Mouse (Mus musculus) frontal cortex, postnatal 14 days (tissue): ENCODE measurements around the gene Ranbp10.

ENCODE experiments used
- DNase-seq, 2 experiments: peaks; one replicate each; pipeline ENCODE4 v3.0.0; 2022; ENCODE audit warnings: low spot score in 2 of 2

The Ranbp10 gene

GRCm38 (mm10) chr8:105826861-105827848, at the start of gene Ranbp10, which contains the start of gene Tsnaxip1:
Gene Ranbp10, minus strand, starts transcription at chr8:105827350.
Gene Tsnaxip1, plus strand, starts transcription at chr8:105827731.
- DNase-seq: peak; percentile 97 to 98

- no peak for DNase-seq
Observed at GRCm38 (mm10) chr8:105874301-105874700, 47.2 kb upstream of the Ranbp10 start.

- no peak for DNase-seq
Observed at GRCm38 (mm10) chr8:105866364-105867029, 39.3 kb upstream of the Ranbp10 start.

GRCm38 (mm10) chr8:105861951-105862350, 34.8 kb upstream of the Ranbp10 start:
- DNase-seq: no peak

- peak; percentile 91 to 94 for DNase-seq
Observed at GRCm38 (mm10) chr8:105860143-105860981, 33.2 kb upstream of the Ranbp10 start, which contains the start of gene Nutf2. Gene Nutf2, plus strand, starts transcription at chr8:105860580.

GRCm38 (mm10) chr8:105859314-105859713, 32.2 kb upstream of the Ranbp10 start:
- no peak for DNase-seq

GRCm38 (mm10) chr8:105858495-105858894, 31.3 kb upstream of the Ranbp10 start:
- no peak for DNase-seq

GRCm38 (mm10) chr8:105856168-105856835, 29.2 kb upstream of the Ranbp10 start:
- DNase-seq: no peak

GRCm38 (mm10) chr8:105855248-105856167, 28.4 kb upstream of the Ranbp10 start:
- peak; percentile 39 to 58 for DNase-seq

GRCm38 (mm10) chr8:105854715-105855216, 27.6 kb upstream of the Ranbp10 start, which contains the start of gene Thap11:
Gene Thap11, plus strand, starts transcription at chr8:105855132.
- peak; percentile 85 to 86 for DNase-seq

- DNase-seq: no peak
Observed at GRCm38 (mm10) chr8:105854303-105854702, 27.2 kb upstream of the Ranbp10 start.

GRCm38 (mm10) chr8:105853178-105853577, 26.0 kb upstream of the Ranbp10 start, which contains the start of gene Cenpt:
Gene Cenpt, minus strand, starts transcription at chr8:105853278.
- DNase-seq: no peak

GRCm38 (mm10) chr8:105852146-105852729, 25.1 kb upstream of the Ranbp10 start:
- DNase-seq: no peak

- DNase-seq: peak; percentile 86 to 89
Observed at GRCm38 (mm10) chr8:105851651-105852143, 24.5 kb upstream of the Ranbp10 start.

- no peak for DNase-seq
Observed at GRCm38 (mm10) chr8:105850611-105851010, 23.5 kb upstream of the Ranbp10 start.

- DNase-seq: no peak
Observed at GRCm38 (mm10) chr8:105850014-105850413, 22.9 kb upstream of the Ranbp10 start.

- DNase-seq: no peak
Observed at GRCm38 (mm10) chr8:105846678-105847077, 19.5 kb upstream of the Ranbp10 start.

GRCm38 (mm10) chr8:105839209-105839608, 12.1 kb upstream of the Ranbp10 start:
- no peak for DNase-seq

- no peak for DNase-seq
Observed at GRCm38 (mm10) chr8:105836991-105837390, 9.8 kb upstream of the Ranbp10 start.
